Mouse (Mus musculus): ENCODE data around the gene Defb33. TPM values are rescaled to one million over a fixed set of nuclear protein-coding genes. Genes with fewer than 3 reads are reported as not detected.

Defb33 gene
- not detected in 2 replicates for polyA plus RNA-seq (2015; fragmentation: Nextera tagmentation; extraction: Ambion mirVana)

GRCm38 (mm10) chr8:20892369-20892768, at the start of gene Defb33:
Gene Defb33, plus strand, starts transcription at chr8:20892669.
- no peaks in the 10 kb centered on the region for H3K36me3 ChIP-seq
- H3K4me1 ChIP-seq (replicated peaks) = no peaks in the 10 kb centered on the region
- WGBS = 65% methylated on average over 2 of the region's 2 CpGs
- no peak within 1 kb of the TSS for H3K27ac ChIP-seq
- no peak within 1 kb of the TSS for H3K4me2 ChIP-seq
- no peak within 1 kb of the TSS for H3K4me3 ChIP-seq
- ATAC-seq (replicated peaks; ENCODE audit: insufficient number of reproducible peaks, insufficient read depth, low FRiP score, low read depth) = no peak
- H3K9ac ChIP-seq = no peak within 1 kb of the TSS
- no peaks in the 10 kb centered on the region; the same call in 1 of the 2 replicates for H3K9me3 ChIP-seq (replicated peaks)
- H3K27me3 ChIP-seq = no peaks in the 10 kb centered on the region

GRCm38 (mm10) chr8:20874608-20875007, 17.9 kb upstream of the Defb33 start:
- ATAC-seq (replicated peaks; ENCODE audit: insufficient number of reproducible peaks, insufficient read depth, low FRiP score, low read depth) = no peak
- H3K27me3 ChIP-seq = no peaks in the 10 kb centered on the region
- no peak overlapping the region for H3K4me2 ChIP-seq
- no peak overlapping the region for H3K27ac ChIP-seq
- H3K4me3 ChIP-seq = no peak overlapping the region
- H3K36me3 ChIP-seq = no peaks in the 10 kb centered on the region
- H3K9ac ChIP-seq = no peak overlapping the region
- WGBS = 28% methylated on average over 6 of the region's 6 CpGs
- H3K4me1 ChIP-seq (replicated peaks) = no peaks in the 10 kb centered on the region
- no peaks in the 10 kb centered on the region for H3K9me3 ChIP-seq (replicated peaks)

GRCm38 (mm10) chr8:20902527-20902926, 10.1 kb downstream of the Defb33 start, which contains the start of gene Gm15056:
Gene Gm15056, minus strand, starts transcription at chr8:20902627.
- H3K4me1 ChIP-seq (replicated peaks) = no peaks in the 10 kb centered on the region
- no peaks in the 10 kb centered on the region for H3K9me3 ChIP-seq (replicated peaks)
- no peak for ATAC-seq (replicated peaks; ENCODE audit: insufficient number of reproducible peaks, insufficient read depth, low FRiP score, low read depth)
- WGBS = 42% methylated on average over 2 of the region's 2 CpGs
- H3K9ac ChIP-seq = no peak within 1 kb of the TSS
- no peak within 1 kb of the TSS for H3K4me2 ChIP-seq
- no peaks in the 10 kb centered on the region for H3K36me3 ChIP-seq
- H3K27ac ChIP-seq = no peak within 1 kb of the TSS
- no peaks in the 10 kb centered on the region for H3K27me3 ChIP-seq
- no peak within 1 kb of the TSS for H3K4me3 ChIP-seq

GRCm38 (mm10) chr8:20907119-20907518, 14.7 kb downstream of the Defb33 start:
- Histone ChIP-seq H3K36me3 (no peaks in the 10 kb centered on the region), H3K4me2 (no peak overlapping the region), H3K4me3 (no peak overlapping the region), H3K4me1 (replicated peaks) (no peaks in the 10 kb centered on the region), H3K27ac (no peak overlapping the region), H3K27me3 (no peaks in the 10 kb centered on the region), H3K9ac (no peak overlapping the region), H3K9me3 (replicated peaks) (no peaks in the 10 kb centered on the region)
- ATAC-seq (replicated peaks; ENCODE audit: insufficient number of reproducible peaks, insufficient read depth, low FRiP score, low read depth) = no peak
- 74% methylated on average over 2 of the region's 2 CpGs for WGBS

GRCm38 (mm10) chr8:20908256-20908655, 15.8 kb downstream of the Defb33 start:
- no peak overlapping the region for H3K9ac ChIP-seq
- H3K9me3 ChIP-seq (replicated peaks) = no peaks in the 10 kb centered on the region
- WGBS = 52% methylated on average over 2 of the region's 2 CpGs
- no peak overlapping the region for H3K27ac ChIP-seq
- no peak overlapping the region for H3K4me3 ChIP-seq
- H3K4me1 ChIP-seq (replicated peaks) = no peaks in the 10 kb centered on the region
- ATAC-seq (replicated peaks; ENCODE audit: insufficient number of reproducible peaks, insufficient read depth, low FRiP score, low read depth) = no peak
- no peaks in the 10 kb centered on the region for H3K36me3 ChIP-seq
- H3K4me2 ChIP-seq = no peak overlapping the region
- H3K27me3 ChIP-seq = no peaks in the 10 kb centered on the region

- H3K27me3 ChIP-seq = no peaks in the 10 kb centered on the region
- H3K27ac ChIP-seq = no peak overlapping the region
- no peak for ATAC-seq (replicated peaks; ENCODE audit: insufficient number of reproducible peaks, insufficient read depth, low FRiP score, low read depth)
- no peak overlapping the region for H3K4me3 ChIP-seq
- H3K4me1 ChIP-seq (replicated peaks) = no peaks in the 10 kb centered on the region
- H3K36me3 ChIP-seq = no peaks in the 10 kb centered on the region
- no peak overlapping the region for H3K4me2 ChIP-seq
- H3K9me3 ChIP-seq (replicated peaks) = no peaks in the 10 kb centered on the region
- WGBS = 69% methylated on average over 1 of the region's 1 CpGs
- H3K9ac ChIP-seq = no peak overlapping the region
These were observed 19.8 kb downstream of the Defb33 start for GRCm38 (mm10) chr8:20912288-20912687.

- Histone ChIP-seq H3K27ac (no peak within 1 kb of the TSS), H3K27me3 (no peaks in the 10 kb centered on the region), H3K4me1 (replicated peaks) (no peaks in the 10 kb centered on the region), H3K9me3 (replicated peaks) (no peaks in the 10 kb centered on the region), H3K4me2 (no peak within 1 kb of the TSS), H3K9ac (no peak within 1 kb of the TSS), H3K4me3 (no peak within 1 kb of the TSS), H3K36me3 (no peaks in the 10 kb centered on the region)
- 66% methylated on average over 3 of the region's 3 CpGs for WGBS
- no peak for ATAC-seq (replicated peaks; ENCODE audit: insufficient number of reproducible peaks, insufficient read depth, low FRiP score, low read depth)
These were observed 29.5 kb downstream of the Defb33 start, which contains the start of gene Gm6040 for GRCm38 (mm10) chr8:20921971-20922370. Gene Gm6040, minus strand, starts transcription at chr8:20922071.

- Histone ChIP-seq H3K4me1 (replicated peaks) (no peaks in the 10 kb centered on the region), H3K27ac (no peak within 1 kb of the TSS), H3K36me3 (no peaks in the 10 kb centered on the region), H3K4me3 (no peak within 1 kb of the TSS), H3K9me3 (replicated peaks) (0 out of 2 replicates have a peak, but pooled peaks cover 3% of the 10 kb centered on the region), H3K27me3 (no peaks in the 10 kb centered on the region), H3K4me2 (no peak within 1 kb of the TSS), H3K9ac (no peak within 1 kb of the TSS)
- no peak for ATAC-seq (replicated peaks; ENCODE audit: insufficient number of reproducible peaks, insufficient read depth, low FRiP score, low read depth)
- WGBS = 63% methylated on average over 3 of the region's 3 CpGs
These were observed 52.1 kb downstream of the Defb33 start, which contains the start of gene AY761185 for GRCm38 (mm10) chr8:20944610-20945009. Gene AY761185, minus strand, starts transcription at chr8:20944710.

Other genes starting within 250 kb of the Defb33 start
- not detected in 2 replicates for gene Gm15056, start 10.0 kb downstream of the Defb33 start, polyA plus RNA-seq (2015; fragmentation: Nextera tagmentation; extraction: Ambion mirVana)
- gene Gm6040, start 29.4 kb downstream of the Defb33 start, polyA plus RNA-seq (2015; fragmentation: Nextera tagmentation; extraction: Ambion mirVana) = not detected in 2 replicates
- gene AY761185, start 52.0 kb downstream of the Defb33 start, polyA plus RNA-seq (2015; fragmentation: Nextera tagmentation; extraction: Ambion mirVana) = not detected in 2 replicates
- gene Defa21, start 132.9 kb downstream of the Defb33 start, polyA plus RNA-seq (2015; fragmentation: Nextera tagmentation; extraction: Ambion mirVana) = not detected in 2 replicates
- not detected in 2 replicates for gene Defa23, start 162.4 kb downstream of the Defb33 start, polyA plus RNA-seq (2015; fragmentation: Nextera tagmentation; extraction: Ambion mirVana)
- gene Defa35, start 172.4 kb downstream of the Defb33 start, polyA plus RNA-seq (2015; fragmentation: Nextera tagmentation; extraction: Ambion mirVana) = not detected in 2 replicates
- gene Defa25, start 191.8 kb downstream of the Defb33 start, polyA plus RNA-seq (2015; fragmentation: Nextera tagmentation; extraction: Ambion mirVana) = not detected in 2 replicates
- gene Gm14851, start 203.4 kb downstream of the Defb33 start, polyA plus RNA-seq (2015; fragmentation: Nextera tagmentation; extraction: Ambion mirVana) = not detected in 2 replicates
- not detected in 2 replicates for gene Defa30, start 242.0 kb downstream of the Defb33 start, polyA plus RNA-seq (2015; fragmentation: Nextera tagmentation; extraction: Ambion mirVana)